Mouse (Mus musculus) hindbrain, embryonic 11.5 days (tissue): ENCODE results near the gene Yme1l1. TPM values are rescaled to one million over a fixed set of nuclear protein-coding genes. Genes with fewer than 3 reads are reported as not detected.
A peak's percentile ranks its signal among the peaks of the same experiment; 100 is the strongest.

Experiments used
- ATAC-seq: fragments of 200-750 bp; cut with Nextera tagmentation; 2 replicates; pipeline ENCODE4 v1.8.0; 2017; ENCODE audit warnings: mild to moderate bottlenecking, moderate TSS enrichment, moderate library complexity; ENCODE audit not compliant: low FRiP score
- DNase-seq: peaks from one replicate; pipeline ENCODE4 v3.0.0-alpha.2; 2015; ENCODE audit warnings: low spot score
- H3K27ac ChIP-seq: fragments of 300-500 bp; sonication (generic); 2 replicates; pipeline ENCODE4 v1.5.1; 2014; ENCODE audit warnings: mild to moderate bottlenecking, low read depth, low read length
- H3K27me3 ChIP-seq: fragments of 300-500 bp; sonication (generic); 2 replicates; pipeline ENCODE4 v1.6.1; 2014; ENCODE audit warnings: mild to moderate bottlenecking, low read length, moderate library complexity, mixed read lengths; ENCODE audit not compliant: control insufficient read depth, insufficient read depth
- H3K36me3 ChIP-seq: fragments of 300-500 bp; sonication (generic); 2 replicates; pipeline ENCODE4 v1.6.1; 2014; ENCODE audit warnings: mild to moderate bottlenecking, low read length, moderate library complexity, mixed read lengths; ENCODE audit not compliant: control insufficient read depth, insufficient read depth
- H3K4me1 ChIP-seq: fragments of 300-500 bp; sonication (generic); replicated peaks from 2 replicates; pipeline ENCODE4 v1.6.1; 2014; ENCODE audit warnings: low read length, mixed read lengths; ENCODE audit not compliant: control insufficient read depth, insufficient read depth
- H3K4me2 ChIP-seq: fragments of 300-500 bp; sonication (generic); replicated peaks from 2 replicates; pipeline ENCODE4 v1.6.1; 2014; ENCODE audit warnings: mild to moderate bottlenecking, low read depth, low read length
- H3K4me3 ChIP-seq: fragments of 300-500 bp; sonication (generic); 2 replicates; pipeline ENCODE4 v1.5.1; 2014; ENCODE audit warnings: low read depth, low read length
- H3K9ac ChIP-seq: fragments of 300-500 bp; sonication (generic); 2 replicates; pipeline ENCODE4 v1.6.1; 2014; ENCODE audit warnings: low read depth, low read length
- H3K9me3 ChIP-seq: fragments of 300-500 bp; sonication (generic); 2 replicates; pipeline ENCODE4 v1.6.1; 2016; ENCODE audit warnings: low read length; ENCODE audit not compliant: control insufficient read depth
- WGBS: fragments of 180-500 bp; shearing (Covaris S2); extraction: QIAGEN DNeasy Blood & Tissue Kit; methylation state at CpG from one replicate; pipeline ENCODE4 v1.1.7; 2014; 5-methylcytosine and 5-hydroxymethylcytosine counted together
- polyA plus RNA-seq: library from polyadenylated mRNA; unstranded; fragments of >200 nt; fragmentation: Nextera tagmentation; extraction: Ambion mirVana; gene quantifications from 2 replicates; pipeline ENCODE4 v1.2.1, GENCODE M21; 2014

Yme1l1 gene
- polyA plus RNA-seq, 1 experiment from 2014 or later = 95.9 TPM

DNA sequence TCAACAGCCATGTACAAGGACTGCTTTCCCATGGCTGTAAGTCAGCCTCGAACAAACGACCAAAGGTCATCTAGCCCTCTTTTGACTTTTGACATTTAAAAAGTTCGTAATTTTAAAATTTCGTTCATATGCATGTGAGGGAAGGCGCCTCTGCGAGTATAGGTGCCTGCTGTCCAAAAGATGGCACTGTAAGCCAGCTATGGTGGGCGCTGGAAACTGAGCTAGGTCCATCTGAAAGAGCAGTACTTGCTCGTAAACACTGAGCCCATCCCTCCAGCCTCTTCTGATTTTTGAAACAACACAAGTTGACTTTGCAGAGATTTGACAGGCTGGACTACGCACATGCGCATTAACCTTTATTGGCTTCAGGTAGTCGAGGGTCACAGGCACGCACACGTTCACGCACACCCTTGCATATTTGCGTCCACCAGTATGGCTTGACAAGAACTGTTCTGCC lies 50.9 kb downstream of the Yme1l1 start, which contains the start of gene 4931423N10Rik:
TSS of gene 4931423N10Rik (plus strand) at position 407 of the 457 bp plus-strand sequence.
- Histone ChIP-seq H3K9ac (no peak within 1 kb of the TSS), H3K27me3 (no peaks in the 10 kb centered on the region), H3K36me3 (no peaks in the 10 kb centered on the region), H3K4me2 (no peak within 1 kb of the TSS), H3K4me3 (no peak within 1 kb of the TSS), H3K9me3 (no peaks in the 10 kb centered on the region), H3K4me1 (no peaks in the 10 kb centered on the region), H3K27ac (no peak within 1 kb of the TSS)
- no peak for ATAC-seq
- 78% methylated on average over 15 of the region's 15 CpGs for WGBS
- no peak for DNase-seq

DNA sequence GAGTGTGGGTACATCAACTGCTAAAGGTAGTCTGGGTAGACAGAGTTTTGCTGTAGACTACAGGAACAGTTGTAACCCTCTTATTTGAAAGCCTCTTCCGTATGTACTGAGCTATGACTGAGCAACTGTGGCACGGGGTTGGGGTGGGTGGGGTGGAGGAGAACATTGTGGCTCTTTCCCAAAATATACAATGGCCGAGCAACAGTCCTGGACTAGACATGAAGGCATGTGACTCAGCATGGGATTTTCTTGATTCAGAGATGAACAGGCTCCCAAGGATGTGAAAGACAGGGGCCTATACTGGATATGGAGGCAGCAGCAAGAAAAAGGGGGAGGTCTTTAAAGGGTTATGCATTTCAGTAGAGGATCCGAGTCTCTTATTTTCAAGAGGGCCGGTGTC lies 57.5 kb downstream of the Yme1l1 start:
- H3K4me2 ChIP-seq = no peak overlapping the region
- no peaks in the 10 kb centered on the region for H3K27me3 ChIP-seq
- ATAC-seq (no peak), DNase-seq (no peak)
- no peak overlapping the region for H3K9ac ChIP-seq
- no peaks in the 10 kb centered on the region for H3K9me3 ChIP-seq
- WGBS = 83% methylated on average over 5 of the region's 5 CpGs
- no peak overlapping the region for H3K4me3 ChIP-seq
- H3K4me1 ChIP-seq = no peaks in the 10 kb centered on the region
- H3K36me3 ChIP-seq = no peaks in the 10 kb centered on the region
- H3K27ac ChIP-seq = no peak overlapping the region

DNA sequence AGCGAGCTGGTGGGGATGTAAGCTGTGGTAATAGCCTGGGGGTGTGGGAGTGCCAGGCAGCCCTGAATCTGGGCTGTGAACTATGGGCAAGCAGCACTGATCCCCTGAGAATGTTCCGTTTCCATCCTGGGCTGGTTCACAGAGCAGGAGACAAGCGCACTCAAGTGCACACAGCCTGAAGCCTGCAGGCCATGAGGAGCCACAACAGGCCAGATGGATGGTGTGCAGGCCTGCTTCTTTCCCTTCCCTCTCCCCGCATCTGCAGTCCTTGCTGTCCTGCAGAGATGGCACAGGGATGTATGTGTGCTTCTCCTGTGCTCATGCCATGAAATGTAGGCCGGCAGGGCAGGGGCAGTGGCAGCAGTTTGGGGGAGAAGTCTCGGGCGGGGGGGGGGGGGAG lies 69.0 kb downstream of the Yme1l1 start:
- no peak overlapping the region for H3K4me2 ChIP-seq
- 61% methylated on average over 6 of the region's 7 CpGs for WGBS
- H3K27ac ChIP-seq = no peak overlapping the region
- H3K4me1 ChIP-seq = no peaks in the 10 kb centered on the region
- no peaks in the 10 kb centered on the region for H3K36me3 ChIP-seq
- DNase-seq = no peak
- H3K9me3 ChIP-seq = no peaks in the 10 kb centered on the region
- H3K9ac ChIP-seq = no peak overlapping the region
- no peak overlapping the region for H3K4me3 ChIP-seq
- H3K27me3 ChIP-seq = no peaks in the 10 kb centered on the region
- no peak for ATAC-seq

DNA sequence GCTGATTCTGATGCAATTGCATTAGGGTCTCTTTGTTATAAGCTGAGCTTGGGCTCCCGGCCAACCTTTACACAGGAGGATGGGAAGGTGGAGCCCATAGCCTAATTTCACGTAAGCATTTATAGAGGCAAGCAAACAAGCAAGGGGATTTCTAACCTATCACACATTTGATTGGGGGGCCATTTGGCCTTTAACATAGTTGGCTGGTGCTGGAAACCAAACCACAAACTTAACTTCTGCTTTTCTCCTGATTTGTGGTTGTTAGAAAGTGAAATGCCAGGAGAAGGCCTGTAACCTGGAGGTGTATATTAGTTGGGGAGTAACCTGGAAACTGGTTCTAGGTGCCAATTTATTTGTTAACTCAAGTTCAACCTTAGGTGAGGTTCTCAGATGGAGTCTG lies 72.3 kb downstream of the Yme1l1 start:
- Histone ChIP-seq H3K4me2 (no peak overlapping the region), H3K4me1 (no peaks in the 10 kb centered on the region), H3K9me3 (no peaks in the 10 kb centered on the region), H3K27me3 (no peaks in the 10 kb centered on the region), H3K4me3 (no peak overlapping the region), H3K9ac (no peak overlapping the region), H3K36me3 (no peaks in the 10 kb centered on the region), H3K27ac (no peak overlapping the region)
- DNase-seq (no peak), ATAC-seq (no peak)
- 81% methylated on average over 2 of the region's 2 CpGs for WGBS

DNA sequence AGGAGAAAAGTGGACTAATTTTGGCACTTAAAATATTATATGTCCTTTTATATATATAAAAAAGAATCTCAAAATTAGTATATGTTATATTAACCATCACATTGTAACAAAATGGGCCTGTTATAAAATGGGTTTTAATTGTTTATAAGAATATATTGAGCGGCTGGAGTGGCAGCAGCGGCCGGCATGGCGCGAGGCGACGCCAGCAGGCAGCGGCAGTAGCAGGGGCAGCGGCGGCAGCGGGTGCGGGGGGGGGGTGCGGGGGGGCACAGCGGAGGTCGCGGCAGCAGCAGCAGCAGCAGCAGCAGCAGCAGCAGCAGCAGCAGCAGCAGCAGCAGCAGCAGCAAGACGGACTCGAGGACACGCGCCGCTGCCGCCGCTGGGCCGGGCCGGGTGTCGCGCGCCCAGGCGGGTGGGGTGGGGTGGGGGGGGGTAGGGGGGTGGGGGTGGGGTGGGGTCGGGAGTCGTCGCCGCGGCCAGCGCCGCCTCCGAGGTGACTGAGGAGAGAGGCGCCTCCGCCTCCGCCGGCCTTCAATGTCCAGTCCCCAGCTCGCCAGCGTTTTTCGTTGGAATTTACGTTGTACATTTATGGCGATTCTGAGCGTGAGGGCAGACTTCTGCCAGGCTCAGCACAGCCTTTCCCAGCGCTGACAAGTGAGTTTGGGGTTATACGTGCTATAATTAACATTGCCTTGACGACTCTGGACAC lies 78.0 kb downstream of the Yme1l1 start:
- Histone ChIP-seq H3K9ac (peak overlapping the region; percentile 52), H3K4me3 (peak overlapping the region; percentile 42), H3K4me1 (no peaks in the 10 kb centered on the region), H3K27me3 (no peaks in the 10 kb centered on the region), H3K36me3 (no peaks in the 10 kb centered on the region), H3K9me3 (no peaks in the 10 kb centered on the region), H3K27ac (no peak overlapping the region), H3K4me2 (peak overlapping the region; percentile 49)
- WGBS = under 1% methylated on average over 32 of the region's 50 CpGs
- ATAC-seq (peak; percentile 83), DNase-seq (peak; percentile 60)

Other genes with a start within 250 kb of the Yme1l1 start
- 40.9 and 48.4 TPM in 2 replicates for gene Abi1, start 116.1 kb upstream of the Yme1l1 start, polyA plus RNA-seq
- gene Acbd5, start 88.2 kb upstream of the Yme1l1 start, polyA plus RNA-seq = 43.3 and 53.2 TPM in 2 replicates
- gene Mastl, start 345 bp upstream of the Yme1l1 start, polyA plus RNA-seq = 11.9 and 13.4 TPM in 2 replicates
- gene 4931423N10Rik, start 51.1 kb downstream of the Yme1l1 start, polyA plus RNA-seq = not detected in 2 replicates
- gene Nxph2, start 164.9 kb downstream of the Yme1l1 start, polyA plus RNA-seq = 0.18 and 1.6 TPM in 2 replicates